Mouse (Mus musculus): ENCODE measurements around the gene Slain2. TPM values are rescaled to one million over a fixed set of nuclear protein-coding genes. Genes with fewer than 3 reads are reported as not detected.
"Not testable (repeated sequence)": the region's sequence is repeated elsewhere in the genome, so short reads cannot be mapped to it uniquely, and the experiment has no call there.

Gene Slain2
- total RNA-seq, 2 experiments from 2014 or later, result 22.6 to 26.0 TPM

- intact Hi-C loops (cut with DNase I), result no loop called here
Observed at GRCm38 (mm10) chr5:72995379-72995778, 81.3 kb downstream of the Slain2 start.

GRCm38 (mm10) chr5:72998546-72998945 lies 84.4 kb downstream of the Slain2 start:
- DNase-seq (ENCODE audit: low spot score in 2 of 2); intact Hi-C loops (cut with DNase I): not testable (repeated sequence)

More at GRCm38 (mm10) chr5:72995379-72995778, 81.3 kb downstream of the Slain2 start:
- no peak for DNase-seq (ENCODE audit: low spot score in 2 of 2)

GRCm38 (mm10) chr5:73004046-73004445 lies 89.9 kb downstream of the Slain2 start:
- no peak for DNase-seq (ENCODE audit: low spot score in 2 of 2)
- intact Hi-C loops (cut with DNase I), result no loop called here

- no peak for DNase-seq (ENCODE audit: low spot score in 2 of 2)
- intact Hi-C loops (cut with DNase I), result no loop called here
Observed at GRCm38 (mm10) chr5:73006784-73007581, 92.9 kb downstream of the Slain2 start, which contains the start of gene Slc10a4. Slc10a4 (plus strand) TSS chr5:73006883.

DNA sequence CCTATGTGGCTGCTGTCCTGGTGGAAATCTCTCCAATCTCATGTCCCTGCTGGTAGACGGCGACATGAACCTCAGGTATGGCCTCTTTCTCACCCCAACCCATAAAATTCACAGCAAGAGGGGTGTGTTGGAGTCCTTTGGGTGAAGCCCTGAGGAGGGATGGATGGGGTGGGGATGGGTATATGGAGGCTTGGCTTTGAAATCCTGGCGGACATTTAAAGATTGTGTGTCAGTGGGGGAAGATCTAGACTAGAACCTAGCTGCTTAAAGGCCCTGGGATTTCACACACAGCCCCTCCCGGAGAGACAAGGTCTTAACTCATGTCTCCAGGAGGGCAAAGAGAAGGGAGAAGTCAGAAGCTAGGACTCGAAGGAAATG lies 93.5 kb downstream of the Slain2 start:
- intact Hi-C loops (cut with DNase I), result no loop called here

GRCm38 (mm10) chr5:73008230-73008629 lies 94.1 kb downstream of the Slain2 start:
- DNase-seq (ENCODE audit: low spot score in 2 of 2); intact Hi-C loops (cut with DNase I): not testable (repeated sequence)

More for the DNA sequence above, 93.5 kb downstream of the Slain2 start:
- no peak for DNase-seq (ENCODE audit: low spot score in 2 of 2)

DNA sequence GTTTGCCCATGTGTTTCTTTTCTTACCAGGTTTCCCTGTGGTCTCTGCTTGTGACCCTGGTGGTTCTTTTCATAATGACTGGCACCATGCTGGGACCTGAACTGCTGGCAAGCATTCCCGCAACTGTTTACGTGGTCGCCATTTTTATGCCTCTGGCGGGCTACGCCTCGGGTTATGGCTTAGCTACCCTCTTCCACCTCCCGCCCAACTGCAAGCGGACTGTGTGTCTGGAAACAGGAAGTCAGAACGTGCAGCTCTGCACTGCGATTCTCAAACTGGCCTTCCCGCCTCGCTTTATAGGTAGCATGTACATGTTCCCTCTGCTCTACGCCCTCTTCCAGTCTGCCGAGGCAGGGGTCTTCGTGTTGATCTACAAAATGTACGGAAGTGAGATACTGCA lies 97.7 kb downstream of the Slain2 start:
- intact Hi-C loops (cut with DNase I), result not testable (repeated sequence)

GRCm38 (mm10) chr5:73012884-73013610 lies 98.9 kb downstream of the Slain2 start:
- intact Hi-C loops (cut with DNase I); DNase-seq (ENCODE audit: low spot score in 2 of 2): not testable (repeated sequence)

More for the DNA sequence above, 97.7 kb downstream of the Slain2 start:
- DNase-seq (ENCODE audit: low spot score in 2 of 2), result not testable (repeated sequence)

GRCm38 (mm10) chr5:73013611-73014287 lies 99.6 kb downstream of the Slain2 start:
- DNase-seq (ENCODE audit: low spot score in 2 of 2); intact Hi-C loops (cut with DNase I): not testable (repeated sequence)

- intact Hi-C loops (cut with DNase I), result loop anchor here (5.0 kb wide), 1 partner anchor 437 kb away; no protein-coding TSS in a partner anchor
- no peak for DNase-seq (ENCODE audit: low spot score in 2 of 2)
Observed at GRCm38 (mm10) chr5:73014745-73015144, 100.6 kb downstream of the Slain2 start.

- intact Hi-C loops (cut with DNase I), result no loop called here
- no peak for DNase-seq (ENCODE audit: low spot score in 2 of 2)
Observed at GRCm38 (mm10) chr5:73023801-73024200, 109.7 kb downstream of the Slain2 start.

Other genes with a start within 250 kb of the Slain2 start
- under 1 TPM; 0.20 to 0.39 TPM for gene Txk, start 161.5 kb upstream of the Slain2 start, total RNA-seq (2021)
- gene Tec, start 45.8 kb upstream of the Slain2 start, total RNA-seq (2021), result 1 to 10 TPM; 4.2 to 4.8 TPM
- gene Gm10135, start 60.4 kb downstream of the Slain2 start, total RNA-seq (2021), result not detected
- 1 to 10 TPM; 1.1 to 1.6 TPM for gene Slc10a4, start 92.6 kb downstream of the Slain2 start, total RNA-seq (2021)